Mouse (Mus musculus) kidney, adult 2 months (tissue): ENCODE measurements around the gene Dhx15. TPM values are rescaled to one million over a fixed set of nuclear protein-coding genes. Genes with fewer than 3 reads are reported as not detected.

Experiments used
- DNase-seq: peaks from one replicate; pipeline ENCODE4 v3.0.0; 2021
- H3K27ac ChIP-seq: fragments of 200-500 bp; 2 replicates; pipeline ENCODE4 v1.5.1; 2012; ENCODE audit warnings: low read depth, low read length, control low read depth, inconsistent platforms; ENCODE audit not compliant: insufficient read depth
- H3K27me3 ChIP-seq: fragments of 200-500 bp; replicated peaks from 2 replicates; pipeline ENCODE4 v1.6.1; 2012; ENCODE audit warnings: mild to moderate bottlenecking, moderate library complexity, low read length, inconsistent platforms; ENCODE audit not compliant: control insufficient read depth, insufficient read depth
- H3K36me3 ChIP-seq: fragments of 200-500 bp; 2 replicates; pipeline ENCODE4 v1.6.1; 2012; ENCODE audit warnings: mild to moderate bottlenecking, moderate library complexity, low read length, inconsistent platforms; ENCODE audit not compliant: control insufficient read depth, insufficient read depth
- H3K4me1 ChIP-seq: fragments of 200-500 bp; 2 replicates; pipeline ENCODE4 v1.6.1; 2011; ENCODE audit warnings: low read length; ENCODE audit not compliant: control insufficient read depth, insufficient read depth
- H3K4me3 ChIP-seq: fragments of 200-500 bp; 2 replicates; pipeline ENCODE4 v1.5.1; 2011; ENCODE audit warnings: mild to moderate bottlenecking, low read depth, low read length, control low read depth; ENCODE audit not compliant: insufficient read depth
- CTCF ChIP-seq: fragments of 200-500 bp; conservative IDR thresholded peaks from 2 replicates; pipeline ENCODE4 v1.5.1; 2011; ENCODE audit warnings: low read depth, mild to moderate bottlenecking, control low read depth, low read length, moderate library complexity, mixed read lengths; ENCODE audit not compliant: insufficient read depth, insufficient read length
- POLR2A ChIP-seq: fragments of 200-500 bp; IDR thresholded peaks from one replicate; pipeline ENCODE4 v1.6.1; 2011; ENCODE audit warnings: low read depth, low read length, control low read depth
- WGBS: fragments of 180-500 bp; shearing (Covaris S2); methylation state at CpG from one replicate; pipeline ENCODE4 v1.1.7; 2018; 5-methylcytosine and 5-hydroxymethylcytosine counted together
- polyA plus RNA-seq: library from polyadenylated mRNA; depleted of rRNA; stranded (reverse); fragments of >200 nt; gene quantifications from 2 replicates; pipeline ENCODE4 v1.2.3, GENCODE M21; 2012

Gene Dhx15
- polyA plus RNA-seq, 1 experiment = 39.2 TPM

DNA sequence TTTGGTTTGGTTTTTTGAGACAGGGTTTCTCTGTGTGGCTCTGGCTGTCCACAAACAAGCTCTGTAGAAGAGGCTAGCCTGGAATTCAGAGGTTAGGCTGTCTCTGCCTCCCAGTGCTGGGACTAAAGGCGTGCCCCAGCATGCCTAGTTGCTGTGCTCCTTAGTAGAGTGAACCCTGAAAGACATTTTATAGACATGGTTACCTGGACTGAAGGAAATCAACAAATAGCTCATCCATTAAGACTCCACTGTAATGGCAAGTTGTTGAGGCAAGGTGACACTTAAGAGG, 810 bp upstream of the Dhx15 start:
- no peak for TF ChIP-seq POLR2A
- WGBS = 27% methylated on average over 1 of the region's 1 CpGs
- peak overlapping the region; percentile 49 for H3K4me3 ChIP-seq

DNA sequence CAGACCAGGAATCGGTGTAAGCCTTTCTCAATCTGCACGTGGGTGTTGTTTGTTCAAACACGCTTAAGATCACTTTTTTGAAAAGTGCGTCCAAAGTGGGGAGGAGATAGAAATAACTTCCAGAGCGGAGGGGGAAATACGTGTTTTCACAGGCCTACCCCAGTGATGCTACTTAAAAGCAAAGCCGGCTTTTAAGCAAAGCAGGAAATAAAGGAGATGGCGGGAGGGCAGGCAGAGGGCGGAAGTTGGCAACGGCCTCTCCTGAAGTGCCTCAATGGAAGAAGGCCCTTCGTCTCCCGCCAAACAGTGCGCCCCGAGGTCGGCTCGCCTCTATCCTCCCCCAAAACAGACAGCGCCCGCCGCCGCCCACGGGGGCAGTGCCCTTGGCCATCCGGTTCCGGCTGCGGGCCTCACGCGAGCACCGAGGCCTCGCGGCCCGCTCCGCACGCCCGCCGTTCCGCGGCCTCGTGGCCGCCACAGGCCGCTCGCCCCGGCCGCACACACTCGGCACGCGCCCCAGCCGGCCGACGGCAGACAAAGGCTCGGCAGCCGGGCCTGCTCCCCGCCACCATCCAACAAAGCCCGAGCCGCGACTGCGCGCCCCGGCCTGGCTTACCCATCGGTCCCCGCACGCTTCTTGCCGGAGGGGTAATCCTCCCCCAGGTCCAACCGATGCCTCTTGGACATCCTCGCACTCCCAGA, 499 bp downstream of the Dhx15 start:
- Histone ChIP-seq H3K36me3 (no peaks in the 10 kb centered on the region), H3K27me3 (no peaks in the 10 kb centered on the region), H3K4me1 (peaks cover 16% of the 10 kb centered on the region), H3K27ac (peak overlapping the region; percentile 90), H3K4me3 (peak overlapping the region; percentile 89)
- under 1% methylated on average over 63 of the region's 63 CpGs for WGBS
- peak; percentile 65 for DNase-seq
- no peak for TF ChIP-seq POLR2A

More for the DNA sequence above, 810 bp upstream of the Dhx15 start:
- peak overlapping the region; percentile 64; the same call in 1 of the 2 replicates for H3K27ac ChIP-seq
- peak; percentile 6 for DNase-seq
- no peaks in the 10 kb centered on the region for H3K27me3 ChIP-seq
- H3K4me1 ChIP-seq = peaks cover 14% of the 10 kb centered on the region
- no peaks in the 10 kb centered on the region for H3K36me3 ChIP-seq

DNA sequence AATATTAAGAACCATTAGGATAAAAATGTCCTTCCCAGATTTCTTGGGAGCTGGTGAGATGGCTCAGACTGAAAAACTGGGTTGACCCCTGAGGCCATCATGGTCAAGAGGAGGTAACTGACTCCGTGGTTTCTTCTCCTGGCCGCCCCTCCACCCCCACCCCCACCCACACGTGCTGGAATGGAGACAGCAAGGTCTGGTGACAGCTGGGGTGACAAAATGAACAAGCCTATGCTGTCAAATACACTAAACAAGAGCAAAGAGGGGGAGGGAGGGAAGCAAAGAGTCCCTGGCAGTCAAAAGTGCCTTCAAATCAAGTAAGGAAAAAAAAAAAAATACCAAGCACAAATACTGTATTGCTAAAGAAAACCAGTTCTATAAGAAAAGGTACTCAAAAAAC, 2.1 kb downstream of the Dhx15 start:
- Histone ChIP-seq H3K36me3 (no peaks in the 10 kb centered on the region), H3K4me1 (peaks cover 16% of the 10 kb centered on the region), H3K27me3 (no peaks in the 10 kb centered on the region), H3K27ac (no peak overlapping the region), H3K4me3 (no peak overlapping the region)
- TF ChIP-seq POLR2A = no peak
- TF ChIP-seq CTCF = no peak
- WGBS = 16% methylated on average over 3 of the region's 3 CpGs
- no peak for DNase-seq

DNA sequence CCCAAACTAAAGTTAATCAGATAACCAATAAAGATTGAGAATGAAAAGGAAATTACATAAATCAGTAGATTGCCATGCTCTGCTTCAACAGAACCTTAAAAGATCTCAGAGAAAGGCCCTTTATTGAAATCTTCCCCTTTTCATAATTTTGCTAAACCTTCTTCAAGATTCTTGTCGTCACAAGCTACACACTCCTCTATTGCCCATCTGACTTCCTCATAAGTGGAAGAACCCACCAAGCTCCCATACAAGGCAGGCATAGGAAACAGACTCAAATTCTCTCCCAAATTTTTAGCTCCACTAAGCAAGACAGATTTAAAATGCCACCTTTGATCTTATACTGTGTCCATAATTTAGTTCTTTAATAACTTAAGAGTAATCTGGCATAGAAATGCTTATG, 13.0 kb downstream of the Dhx15 start:
- Histone ChIP-seq H3K27me3 (no peaks in the 10 kb centered on the region), H3K4me1 (no peaks in the 10 kb centered on the region), H3K27ac (no peak overlapping the region), H3K36me3 (peaks cover 3% of the 10 kb centered on the region), H3K4me3 (no peak overlapping the region)
- TF ChIP-seq POLR2A (no peak), CTCF (no peak)
- DNase-seq = no peak
- WGBS = 76% methylated on average over 1 of the region's 1 CpGs

DNA sequence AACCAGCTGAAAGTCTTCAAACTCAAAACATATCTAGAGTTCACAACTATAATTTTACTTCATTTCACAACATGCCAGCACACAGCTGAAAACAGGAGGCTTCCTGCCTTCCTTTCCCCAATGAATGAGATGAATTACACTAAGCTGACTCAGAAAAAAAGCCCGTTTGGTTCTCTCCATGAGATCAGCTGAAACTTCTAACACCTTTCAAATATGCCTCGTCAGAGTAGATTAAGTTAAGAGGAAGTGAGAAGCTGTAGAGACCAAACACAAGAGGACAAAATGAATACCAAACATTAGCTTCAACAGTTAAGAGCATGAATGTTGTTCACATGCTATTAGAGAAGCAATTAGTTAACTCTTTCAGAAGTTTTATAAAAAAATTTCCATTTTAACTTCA, 21.8 kb downstream of the Dhx15 start:
- DNase-seq = no peak
- Histone ChIP-seq H3K27me3 (no peaks in the 10 kb centered on the region), H3K27ac (no peak overlapping the region), H3K36me3 (peaks cover 11% of the 10 kb centered on the region), H3K4me3 (no peak overlapping the region), H3K4me1 (no peaks in the 10 kb centered on the region)
- WGBS = 23% methylated on average over 2 of the region's 2 CpGs
- TF ChIP-seq POLR2A (no peak), CTCF (no peak)

DNA sequence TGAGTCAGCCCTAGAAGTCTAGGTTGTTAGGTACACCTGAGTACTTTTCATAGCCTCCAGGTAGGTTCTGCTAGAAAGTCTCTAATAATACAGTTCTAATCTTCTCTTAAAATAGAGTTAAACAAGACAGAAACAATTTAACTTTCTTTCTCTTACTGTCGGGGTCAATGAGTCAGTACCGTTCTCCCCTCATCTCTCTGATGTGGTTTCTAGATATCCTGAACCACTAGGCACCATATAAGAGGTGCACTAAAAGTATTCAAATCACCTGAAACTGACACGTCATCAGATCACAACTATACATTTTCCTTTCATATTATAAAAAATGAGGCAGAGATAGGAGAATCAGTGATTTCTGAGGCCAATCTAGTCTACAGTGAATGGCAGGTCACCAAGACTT, 41.2 kb downstream of the Dhx15 start:
- no peak overlapping the region for H3K4me3 ChIP-seq
- H3K36me3 ChIP-seq = peaks cover 4% of the 10 kb centered on the region; the same call in 1 of the 2 replicates
- WGBS = 88% methylated on average over 3 of the region's 3 CpGs
- no peak for DNase-seq
- no peaks in the 10 kb centered on the region for H3K27me3 ChIP-seq
- H3K4me1 ChIP-seq = no peaks in the 10 kb centered on the region
- no peak overlapping the region for H3K27ac ChIP-seq
- TF ChIP-seq POLR2A = no peak
- no peak for TF ChIP-seq CTCF

DNA sequence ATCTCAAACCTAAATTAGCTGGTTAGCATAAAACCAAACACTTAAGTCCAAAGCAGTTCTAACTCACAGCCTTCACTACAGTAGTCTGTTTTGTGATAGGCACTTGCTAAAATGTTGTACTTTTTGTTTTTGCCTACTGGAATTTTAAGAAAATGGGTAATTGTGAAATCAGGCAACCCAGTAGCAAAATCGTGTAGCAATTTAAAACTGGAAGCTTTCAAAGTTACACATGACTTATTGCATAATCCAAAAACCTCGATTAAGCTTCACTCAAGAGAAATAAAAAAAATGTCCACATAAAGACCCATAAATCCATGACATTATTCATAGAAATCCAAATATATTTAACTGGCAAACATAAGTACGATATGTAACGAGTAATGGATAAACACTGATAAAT, 43.2 kb downstream of the Dhx15 start:
- Histone ChIP-seq H3K27ac (no peak overlapping the region), H3K36me3 (peaks cover 4% of the 10 kb centered on the region; the same call in 1 of the 2 replicates), H3K4me1 (no peaks in the 10 kb centered on the region), H3K27me3 (no peaks in the 10 kb centered on the region), H3K4me3 (no peak overlapping the region)
- no peak for DNase-seq
- WGBS = 62% methylated on average over 4 of the region's 4 CpGs
- TF ChIP-seq CTCF (no peak), POLR2A (no peak)
